Mouse (Mus musculus) CH12.LX (cell line): ENCODE results near the gene Maats1.

Experiments used
- BHLHE40 ChIP-seq: IDR thresholded peaks from 2 replicates; pipeline ENCODE4 v1.6.1; 2011; ENCODE audit warnings: mild to moderate bottlenecking, low read depth, low read length, improper control_type of control experiment
- CTCF ChIP-seq, 2 experiments: IDR thresholded peaks in 1 of 2; conservative IDR thresholded peaks in 1 of 2; 2 replicates each; pipeline ENCODE4 v1.5.1; 2011 to 2012; ENCODE audit warnings: low read depth in 2 of 2, low read length in 2 of 2, improper control_type of control experiment in 1 of 2, inconsistent platforms in 1 of 2, mild to moderate bottlenecking in 1 of 2, moderate library complexity in 1 of 2
- E2F4 ChIP-seq: IDR thresholded peaks from 2 replicates; pipeline ENCODE4 v1.6.1; 2011; ENCODE audit warnings: low read depth, low read length, improper control_type of control experiment; ENCODE audit not compliant: insufficient replicate concordance
- EP300 ChIP-seq: IDR thresholded peaks from 2 replicates; pipeline ENCODE4 v1.6.1; 2011; ENCODE audit warnings: low read length, improper control_type of control experiment
- NRF1 ChIP-seq: IDR thresholded peaks from 2 replicates; pipeline ENCODE4 v1.6.1; 2014; ENCODE audit warnings: low read depth, mild to moderate bottlenecking, inconsistent platforms, low read length, improper control_type of control experiment, moderate library complexity
- POLR2A ChIP-seq: IDR thresholded peaks from 2 replicates; pipeline ENCODE4 v1.6.1; 2011; ENCODE audit warnings: low read depth, mild to moderate bottlenecking, improper control_type of control experiment, low read length

DNA sequence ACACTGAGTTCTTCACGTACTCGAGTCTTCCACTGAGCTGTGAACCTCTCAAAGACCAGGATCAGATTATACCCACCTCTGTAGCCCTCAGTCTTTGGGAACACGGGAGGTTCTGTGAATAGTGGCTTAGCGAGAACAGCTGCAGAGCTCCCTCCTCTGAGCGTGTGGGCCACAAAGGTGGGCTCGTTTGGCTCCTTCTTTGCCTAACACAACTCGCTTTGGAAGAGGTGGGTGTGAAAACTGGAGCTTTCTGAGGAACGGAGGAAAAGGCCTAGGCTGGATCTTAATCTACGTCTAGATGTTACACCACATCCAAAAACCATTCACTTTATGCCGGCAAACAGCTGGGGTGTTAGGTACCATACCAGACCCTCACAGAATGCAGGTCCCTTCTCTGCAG lies 23.4 kb upstream of the Maats1 start:
- TF ChIP-seq NRF1, result no peak
- TF ChIP-seq EP300, result no peak
- no peak for TF ChIP-seq BHLHE40
- TF ChIP-seq POLR2A, result no peak
- no peak for TF ChIP-seq E2F4
- TF ChIP-seq CTCF (conservative IDR thresholded peaks at IDR 0.05 in 1 of 2, IDR thresholded peaks at IDR 0.05 in 1 of 2; ENCODE audit: low read depth in 2 of 2, low read length in 2 of 2), result no peak
